Mouse (Mus musculus) lung, adult 2 months (tissue): ENCODE measurements around the gene Dock4.

Experiments used
- CTCF ChIP-seq: fragments of 200-500 bp; IDR thresholded peaks from 2 replicates; pipeline ENCODE4 v1.5.1; 2011; ENCODE audit warnings: mild to moderate bottlenecking, low read length, control low read depth; ENCODE audit not compliant: insufficient read depth
- POLR2A ChIP-seq: fragments of 200-500 bp; IDR thresholded peaks from 2 replicates; pipeline ENCODE4 v1.6.1; 2011; ENCODE audit warnings: low read depth, mild to moderate bottlenecking, control low read depth, low read length, borderline replicate concordance; ENCODE audit errors: extremely low read depth

- TF ChIP-seq CTCF (no peak), POLR2A (no peak)
These were observed 348.3 kb downstream of the Dock4 start for GRCm38 (mm10) chr12:40794066-40794465.
